Comparison of ENCODE assay signal across 8 mouse cellular contexts in genomic region chr6:114922355-114923096, GRCm38 (mm10). TPM values are rescaled to one million over a fixed set of nuclear protein-coding genes. Genes with fewer than 3 reads are reported as not detected.
A peak's percentile ranks its signal among the peaks of the same experiment; 100 is the strongest.
DNase-seq lines count a peak whose midpoint lies in the region; ATAC-seq lines count a peak whose summit lies in the region.
"Not testable (repeated sequence)": the region's sequence is repeated elsewhere in the genome, so short reads cannot be mapped to it uniquely, and the experiment has no call there.

No protein-coding gene starts in this region.

- ATAC-seq in embryonic facial prominence, embryonic 15.5 days (ENCODE audit: insufficient number of reproducible peaks, low FRiP score, low TSS enrichment, low read depth), result not testable (repeated sequence)
- 0 out of 2 replicates have a peak, but pooled peaks have one; percentile 28 for ATAC-seq in megakaryocyte, adult 5-6 weeks (ENCODE audit: poor library complexity, severe bottlenecking)

- peaks cover 22% of the 10 kb centered on the region for H3K4me1 ChIP-seq in embryonic facial prominence, embryonic 15.5 days

- H3K4me2 ChIP-seq in embryonic facial prominence, embryonic 15.5 days (replicated peaks), result not testable (repeated sequence)

- peak overlapping the region; percentile 94; the same call in 1 of the 2 replicates for H3K27ac ChIP-seq in embryonic facial prominence, embryonic 15.5 days (replicated peaks)

- not testable (repeated sequence) for H3K9ac ChIP-seq in embryonic facial prominence, embryonic 15.5 days

- not testable (repeated sequence) for H3K9me3 ChIP-seq in embryonic facial prominence, embryonic 15.5 days (replicated peaks)

- H3K4me3 ChIP-seq in embryonic facial prominence, embryonic 15.5 days (replicated peaks), result not testable (repeated sequence)

- DNase-seq in 416B (ENCODE audit: low read depth) (peak; percentile 82), MN1 (ENCODE audit: low spot score) (peak; percentile 43), liver (peak; percentile 67)
- DNase-seq in c-Kit-positive CD71-positive TER-119-positive erythroid progenitor cells, embryonic 14.5 days (ENCODE audit: low spot score), result peak; percentile 66
- peak; percentile 83 for DNase-seq in induced T-regulatory cell, adult 2 months (ENCODE audit: low read depth)
- DNase-seq in splenic B cell, adult 2 months (ENCODE audit: low read depth, low spot score), result peak; percentile 78

- H3K27me3 ChIP-seq in embryonic facial prominence, embryonic 15.5 days; splenic B cell, adult 2 months (ENCODE audit: control insufficient read depth, insufficient read depth, low read length, poor library complexity, severe bottlenecking): not testable (repeated sequence)

- H3K36me3 ChIP-seq in embryonic facial prominence, embryonic 15.5 days; splenic B cell, adult 2 months (ENCODE audit: control insufficient read depth, insufficient read depth, low read length, poor library complexity, severe bottlenecking): not testable (repeated sequence)

- WGBS in embryonic facial prominence, embryonic 15.5 days, result 75% methylated on average over 7 of the region's 7 CpGs

RNA-seq across cellular contexts. Expression of gene Vgll4, which starts 47.3 kb away (rescaled TPM):
- polyA plus RNA-seq in embryonic facial prominence, embryonic 15.5 days (2015; fragmentation: Nextera tagmentation; extraction: Ambion mirVana), result 141 and 143 TPM in 2 replicates
- total RNA-seq in megakaryocyte, adult 5-6 weeks (2015), result 9.4 and 9.7 TPM in 2 replicates
- 26.4 and 29.7 TPM in 2 replicates for total RNA-seq in megakaryocyte, adult 5-6 weeks (2017)
